Mouse (Mus musculus): Measurements from ENCODE around the gene Misp.

Misp gene

DNA sequence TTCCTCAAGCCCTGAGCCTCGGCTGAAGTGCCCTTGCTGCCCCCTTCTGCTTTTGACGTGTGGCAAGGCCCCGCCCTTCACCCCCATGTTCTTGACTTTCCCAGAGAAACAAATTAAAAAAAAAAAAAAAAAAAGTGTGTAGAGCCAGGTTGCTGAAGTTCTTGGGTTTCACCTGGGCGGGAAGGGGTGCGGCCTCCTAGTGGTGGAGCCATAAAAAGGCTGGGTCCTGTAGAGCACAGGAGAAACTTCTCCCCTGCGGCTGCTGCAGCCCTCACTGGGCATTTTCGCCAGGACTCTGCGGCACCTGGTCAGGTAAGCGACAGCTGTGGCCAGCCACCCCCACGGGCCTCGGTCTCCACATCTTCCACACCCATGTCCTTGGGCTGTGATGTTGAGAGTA is at the start of gene Misp:
Gene Misp, plus strand, starts transcription at position 208 of the 400 bp plus-strand sequence.
- DNase-seq, result no peak

DNA sequence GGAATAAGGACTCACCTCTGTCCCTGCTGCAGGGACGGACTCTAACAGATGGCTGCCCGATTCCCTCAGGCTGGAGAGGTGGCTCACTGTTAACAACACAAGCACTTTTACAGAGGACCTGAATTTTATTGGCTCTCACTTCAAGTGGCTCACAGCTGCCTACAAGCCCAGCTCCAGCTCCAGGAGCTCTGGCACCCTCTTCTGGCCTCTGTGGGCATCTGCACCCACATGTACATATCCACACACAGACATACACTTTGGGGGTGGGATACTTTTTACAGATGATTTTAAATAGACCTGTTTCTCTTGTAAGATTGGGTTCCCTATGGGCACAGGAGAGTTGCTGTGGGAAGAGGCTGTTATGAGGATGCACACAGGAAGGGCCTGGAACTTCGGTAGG is 48.5 kb upstream of the Misp start:
- no peak for DNase-seq

DNA sequence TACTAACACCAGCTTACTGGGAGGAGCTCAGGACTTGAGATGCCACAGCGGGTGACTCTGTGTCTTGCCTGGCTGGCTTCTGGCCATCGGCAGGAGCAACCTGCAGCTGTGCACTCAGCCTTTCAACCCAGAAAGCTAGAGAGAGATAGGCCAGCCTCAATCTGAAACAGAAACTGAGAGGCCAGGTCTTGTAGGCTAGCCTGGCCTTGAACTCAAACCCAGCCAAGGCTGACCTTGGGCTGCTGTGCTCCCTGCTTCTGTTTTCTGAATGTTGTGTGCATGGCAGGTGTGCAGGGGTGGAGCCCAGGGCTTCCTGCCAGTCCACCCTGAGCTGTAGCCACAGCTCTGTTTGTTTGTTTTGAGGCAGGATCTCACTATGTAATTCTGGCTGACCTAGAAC is 47.6 kb upstream of the Misp start:
- DNase-seq, result no peak

DNA sequence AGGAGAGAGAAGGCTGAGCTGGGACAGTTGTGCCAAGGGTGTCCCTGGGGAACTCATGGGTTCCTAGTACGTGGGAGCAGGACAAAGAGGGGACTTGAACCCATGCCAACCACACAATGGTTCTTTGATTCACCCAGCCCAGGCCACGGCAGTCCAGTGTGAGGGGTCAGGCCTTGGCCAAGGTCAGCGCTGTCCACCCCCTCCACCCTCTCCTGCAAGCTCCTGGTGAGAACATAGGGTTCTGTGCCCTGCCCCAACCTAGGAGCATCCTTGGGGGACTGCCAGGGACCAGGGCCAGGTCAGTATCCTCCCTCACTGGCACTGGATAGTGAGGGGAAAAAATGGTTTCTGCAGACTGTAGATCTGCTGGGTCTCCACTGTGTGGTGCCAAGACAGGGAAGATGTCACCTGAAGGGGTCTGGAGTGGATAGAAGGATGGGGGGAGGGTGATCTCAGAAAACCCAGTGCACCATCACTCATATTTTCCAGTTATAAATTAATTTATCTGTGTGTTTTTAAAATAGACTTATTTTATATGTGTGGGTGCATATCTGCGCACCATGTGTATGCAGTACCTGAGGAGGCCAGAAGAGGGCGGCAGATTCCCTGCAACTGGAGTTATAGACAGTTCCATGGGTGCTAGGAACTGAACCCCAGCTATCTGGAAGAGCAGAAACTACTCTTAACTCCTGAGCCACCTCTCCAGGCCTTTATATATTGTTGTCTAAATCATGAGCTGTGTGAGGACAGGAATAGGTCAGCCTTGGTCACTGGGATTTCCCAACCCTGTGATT is 46.1 kb upstream of the Misp start:
- DNase-seq, result no peak

DNA sequence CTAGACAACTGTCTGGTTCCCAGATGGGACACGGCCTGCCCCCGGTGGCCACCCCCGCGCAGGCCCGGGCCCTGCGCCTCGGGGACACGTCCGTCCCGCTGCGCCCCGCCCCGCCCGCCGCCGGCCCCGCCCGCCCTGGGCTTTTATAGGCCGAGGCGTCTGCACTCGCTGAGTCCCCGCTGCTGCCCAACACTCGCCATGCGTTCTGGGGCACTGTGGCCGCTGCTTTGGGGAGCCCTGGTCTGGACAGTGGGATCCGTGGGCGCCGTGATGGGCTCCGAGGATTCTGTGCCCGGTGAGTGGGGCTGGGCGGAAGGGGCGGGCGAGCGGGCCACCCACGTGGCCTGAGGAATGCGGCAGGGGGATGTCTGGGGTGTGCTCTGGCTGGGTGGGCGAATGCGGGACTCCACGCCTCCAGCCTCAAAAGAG is 43.7 kb upstream of the Misp start, which contains the start of gene Fstl3:
Gene Fstl3, plus strand, starts transcription at position 170 of the 429 bp plus-strand sequence.
- peak; percentile 96 for DNase-seq

DNA sequence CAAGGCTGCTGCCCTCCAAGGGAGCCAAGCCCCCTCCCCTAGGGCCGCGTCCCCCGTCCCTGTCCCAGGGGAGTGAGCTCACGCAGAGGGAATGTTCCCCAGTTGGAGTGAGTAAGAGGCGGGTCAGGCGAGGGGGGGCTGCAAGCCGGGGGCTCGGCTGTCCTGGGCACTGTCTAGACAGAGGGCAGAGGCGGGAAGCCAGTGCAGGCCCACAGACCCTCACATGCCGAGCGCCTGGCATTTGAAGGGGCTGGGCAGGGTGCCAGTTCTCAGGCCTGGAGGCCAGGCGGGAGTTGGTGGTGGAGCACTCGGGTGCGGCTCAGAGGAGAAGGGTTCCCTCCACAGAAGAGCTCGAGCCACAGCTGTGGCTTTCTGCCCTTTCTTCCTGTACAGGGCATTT is 42.8 kb upstream of the Misp start:
- peak; percentile 96 for DNase-seq

DNA sequence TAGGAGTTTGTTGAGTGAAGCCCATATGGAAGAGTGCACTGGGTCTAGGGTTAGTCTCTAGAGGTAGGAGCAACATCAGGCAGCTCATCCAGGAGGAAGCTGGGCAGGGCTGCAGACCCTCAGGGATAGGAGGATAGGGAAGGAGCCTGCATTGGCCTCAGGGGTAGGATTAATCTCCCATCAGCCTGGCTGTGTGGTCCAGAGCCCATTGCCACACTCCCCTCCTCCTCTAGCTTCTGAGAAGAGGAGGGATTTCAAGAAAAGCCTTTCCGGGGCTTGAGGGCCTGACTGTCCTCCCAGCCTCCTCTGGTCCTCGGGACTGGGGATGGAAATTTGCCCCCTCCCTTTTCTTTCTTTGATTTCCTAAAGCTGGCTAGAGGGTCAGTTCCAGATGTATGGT is 41.6 kb upstream of the Misp start:
- no peak for DNase-seq

DNA sequence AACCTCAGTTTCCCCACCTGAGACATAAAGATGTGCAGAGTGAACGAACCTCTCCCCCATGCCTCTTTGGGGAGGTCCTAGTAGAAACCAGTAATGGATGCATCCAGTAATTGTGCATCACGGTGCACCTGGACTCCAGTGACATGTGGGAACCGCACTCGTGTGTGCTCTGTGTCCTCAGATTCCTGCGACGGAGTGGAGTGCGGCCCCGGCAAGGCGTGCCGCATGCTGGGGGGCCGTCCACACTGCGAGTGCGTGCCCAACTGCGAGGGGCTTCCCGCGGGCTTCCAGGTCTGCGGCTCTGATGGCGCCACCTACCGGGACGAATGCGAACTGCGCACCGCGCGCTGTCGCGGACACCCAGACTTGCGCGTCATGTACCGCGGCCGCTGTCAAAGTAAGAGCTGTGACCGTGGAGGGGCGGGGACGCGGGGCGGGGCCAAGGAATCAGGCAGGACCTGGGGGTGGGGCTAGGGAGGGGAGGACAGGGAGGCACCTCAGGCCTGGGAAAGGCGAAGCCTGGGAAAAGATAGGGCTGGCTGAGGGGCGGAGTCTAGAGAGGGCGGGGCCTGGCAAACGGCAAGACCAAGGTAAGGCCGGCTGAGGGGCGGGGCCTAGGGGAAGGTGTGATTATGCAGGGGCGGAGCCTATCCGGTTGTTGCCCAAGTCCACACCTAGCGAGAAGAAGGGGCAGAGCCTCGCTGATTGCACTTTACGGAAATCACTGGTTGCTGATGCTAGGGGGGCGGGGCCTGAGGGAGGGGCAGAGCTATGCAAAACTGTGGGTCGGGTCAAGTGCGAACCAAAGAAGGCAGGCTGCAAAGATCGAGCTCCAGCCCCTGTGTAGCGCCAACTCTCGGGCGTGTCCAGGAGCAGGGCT is 40.8 kb upstream of the Misp start:
- DNase-seq, result peak; percentile 99

DNA sequence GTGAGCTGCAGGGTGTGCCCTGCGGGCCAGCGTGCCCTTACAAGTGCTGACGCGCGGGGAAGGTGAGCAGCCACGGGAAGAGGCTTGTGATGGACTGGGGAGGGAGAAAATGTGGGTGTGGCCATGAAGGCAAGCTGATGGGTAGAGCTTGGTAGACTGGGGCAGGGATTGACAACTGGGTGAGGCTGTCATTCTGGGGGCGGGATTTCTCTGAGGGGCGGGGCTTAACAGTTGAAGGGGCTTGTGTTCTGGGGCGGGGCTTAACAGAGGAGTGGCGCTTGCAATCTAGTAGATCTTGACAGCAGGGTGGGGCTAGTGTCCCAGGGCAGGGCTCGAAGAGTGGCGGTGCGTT is 40.1 kb upstream of the Misp start:
- no peak for DNase-seq

DNA sequence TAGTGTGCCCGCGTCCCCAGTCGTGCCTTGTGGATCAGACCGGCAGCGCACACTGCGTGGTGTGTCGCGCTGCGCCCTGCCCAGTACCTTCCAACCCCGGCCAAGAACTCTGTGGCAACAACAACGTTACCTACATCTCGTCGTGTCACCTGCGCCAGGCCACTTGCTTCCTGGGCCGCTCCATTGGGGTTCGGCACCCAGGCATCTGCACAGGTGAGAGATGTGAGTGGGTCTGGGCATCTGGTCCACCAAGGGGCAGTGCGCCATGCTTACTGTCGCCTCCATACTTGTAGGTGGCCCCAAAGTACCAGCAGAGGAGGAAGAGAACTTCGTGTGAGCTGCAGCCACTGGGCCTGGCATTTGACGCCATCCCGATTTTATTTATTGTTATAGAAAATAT is 39.6 kb upstream of the Misp start:
- DNase-seq, result no peak

DNA sequence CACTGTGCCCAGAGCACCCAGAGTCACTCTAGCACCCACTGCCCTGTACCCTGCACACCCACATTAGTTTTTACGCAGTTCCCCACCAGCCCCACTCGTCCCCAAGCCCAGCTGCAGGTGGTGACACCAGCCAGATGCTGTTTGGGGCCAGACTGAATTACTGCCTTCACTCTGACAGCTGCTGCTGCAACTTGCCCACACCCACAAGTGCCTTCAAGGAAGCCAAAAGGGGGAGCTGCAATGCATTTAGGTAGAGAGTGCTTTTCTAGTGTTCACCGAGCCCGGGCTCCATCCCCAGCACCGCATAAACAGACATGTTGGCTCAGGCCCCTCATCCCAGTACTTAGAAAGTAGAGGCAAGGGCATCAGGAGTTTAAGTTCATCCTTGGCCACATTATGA is 38.8 kb upstream of the Misp start:
- DNase-seq, result no peak

DNA sequence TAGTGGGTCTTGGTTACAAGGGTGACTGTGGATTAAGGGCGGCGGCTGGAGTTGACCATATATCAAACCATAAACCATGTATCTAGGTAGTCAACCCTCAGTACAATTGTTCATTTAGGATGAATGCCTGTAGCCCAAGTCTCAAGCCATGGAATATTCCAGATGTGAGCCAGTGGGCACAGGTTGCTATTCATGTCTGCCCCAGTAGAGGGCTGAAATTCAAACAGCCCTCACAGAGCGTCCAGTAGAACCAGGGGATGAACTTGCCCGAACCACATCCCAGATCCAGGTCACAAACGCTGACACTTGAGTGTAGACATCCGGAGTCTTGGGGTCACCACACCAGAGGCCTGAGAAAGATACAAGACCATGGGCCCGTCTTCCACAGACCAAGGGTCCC is 37.7 kb upstream of the Misp start:
- DNase-seq, result no peak

DNA sequence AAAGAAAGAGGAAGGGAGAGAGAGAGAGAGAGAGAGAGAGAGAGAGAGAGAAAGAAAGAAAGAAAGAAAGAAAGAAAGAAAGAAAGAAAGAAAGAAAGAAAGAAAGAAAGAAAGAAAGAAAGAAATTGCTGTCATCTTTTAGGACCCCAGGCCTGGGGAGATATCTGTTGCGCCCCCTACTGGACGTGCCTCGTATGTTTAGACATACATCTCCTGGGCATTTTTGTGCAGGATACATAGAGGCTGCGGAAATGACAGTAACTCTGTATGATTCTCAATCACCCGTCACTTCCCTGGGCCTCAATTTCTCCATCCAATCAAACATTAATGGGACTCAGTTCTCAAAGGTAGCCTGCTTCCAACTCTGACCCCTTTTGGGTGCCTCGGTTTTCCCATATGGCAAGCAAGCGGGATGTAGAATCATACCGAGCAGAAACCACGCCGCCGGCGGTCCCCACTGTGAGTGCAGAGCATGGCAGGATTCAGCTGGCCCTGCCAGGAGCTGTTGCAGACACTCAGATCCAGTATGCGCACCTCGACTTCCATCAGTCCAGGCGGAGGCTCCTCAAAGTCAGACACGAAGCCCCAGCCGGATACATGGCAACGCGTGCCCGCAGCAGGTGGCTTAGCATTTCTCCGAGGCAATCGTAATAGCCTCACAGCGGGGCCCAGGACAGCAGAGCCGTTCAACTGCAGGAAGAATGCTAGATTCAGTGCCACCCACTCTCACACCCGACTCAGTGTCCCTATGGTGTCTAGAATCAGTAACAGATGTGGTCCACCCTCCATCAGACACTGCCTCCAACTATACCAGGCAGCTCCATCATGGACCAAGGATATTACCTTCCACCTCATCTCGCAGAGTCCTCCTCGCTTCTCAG is 36.6 kb upstream of the Misp start:
- peak; percentile 86 for DNase-seq

DNA sequence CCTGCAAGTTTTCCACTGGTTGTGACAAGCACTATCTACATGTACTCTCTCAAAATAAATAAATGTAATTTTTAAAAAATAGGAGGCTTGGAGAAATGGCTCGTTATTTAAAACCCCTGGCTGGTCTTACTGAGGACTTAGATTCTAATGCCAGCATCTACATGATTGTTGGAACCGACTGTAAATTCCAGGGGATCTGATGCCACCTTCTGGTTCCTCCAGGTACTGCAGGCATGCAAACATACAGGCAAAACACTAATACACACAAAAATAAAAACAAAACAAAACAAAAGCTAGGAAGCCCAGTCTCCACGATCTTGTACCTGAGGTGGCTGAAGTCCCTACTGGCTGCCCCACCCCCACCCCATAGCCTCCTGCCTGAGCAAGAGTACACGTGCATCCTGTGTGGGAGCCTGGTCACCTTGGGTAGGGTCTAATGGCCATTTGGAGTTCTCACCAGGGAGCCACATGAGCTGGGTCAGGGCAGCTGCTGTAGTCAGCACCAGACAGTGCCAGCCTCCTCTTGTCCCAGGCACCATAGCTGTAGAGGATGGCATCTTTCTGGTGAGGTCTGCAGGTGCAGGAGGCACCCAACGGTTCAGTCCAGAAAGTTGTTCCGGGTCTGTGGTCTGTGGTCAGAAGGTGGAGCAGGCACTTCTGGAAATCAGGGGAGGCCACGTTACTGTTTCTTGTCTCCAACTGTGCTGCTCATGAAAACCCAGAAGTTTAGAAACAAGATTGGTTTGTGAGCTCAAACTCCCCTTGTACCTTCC is 32.2 kb upstream of the Misp start:
- peak; percentile 92 for DNase-seq

DNA sequence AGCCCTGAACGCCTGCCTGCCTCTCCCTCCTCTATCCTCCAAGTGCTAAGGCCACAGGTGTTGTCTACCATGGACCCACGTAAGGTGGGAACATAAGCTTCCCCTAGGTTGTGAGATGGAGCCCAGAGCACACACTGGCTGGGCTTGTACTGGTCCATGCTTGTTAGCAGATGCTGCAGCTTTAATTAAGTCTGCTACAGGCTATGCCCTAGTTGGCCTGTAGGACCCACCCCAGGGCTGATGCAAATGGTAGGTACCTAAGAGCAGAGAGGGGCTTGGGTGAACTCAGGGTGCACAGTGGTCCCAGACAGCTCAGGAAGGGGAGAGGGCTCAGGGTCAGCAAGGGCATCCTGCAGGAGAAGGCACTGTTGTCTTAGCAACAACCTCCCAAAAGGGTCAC is 31.2 kb upstream of the Misp start:
- DNase-seq, result peak; percentile 91

DNA sequence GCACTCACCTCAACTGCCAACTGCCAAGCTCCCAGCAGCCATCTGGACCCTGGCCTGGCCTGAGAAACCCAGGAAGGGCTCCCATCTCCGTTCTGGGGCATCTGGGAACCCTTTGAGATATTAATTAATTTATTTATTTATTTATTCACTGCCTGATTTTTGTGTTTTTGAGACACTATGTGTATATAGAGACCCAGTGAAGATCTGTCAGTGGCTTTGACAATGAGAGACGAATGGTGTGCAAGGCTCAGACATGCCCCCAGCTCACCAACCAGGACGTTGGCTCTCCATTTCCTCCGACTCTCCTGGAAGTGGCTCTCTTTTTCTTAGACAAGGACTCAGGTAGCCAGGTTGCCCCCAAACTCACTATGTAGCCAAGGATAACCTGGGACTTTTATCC is 29.9 kb upstream of the Misp start, which contains the start of gene Prss57:
Gene Prss57, minus strand, starts transcription at position 101 of the 400 bp plus-strand sequence.
- peak; percentile 83 for DNase-seq

DNA sequence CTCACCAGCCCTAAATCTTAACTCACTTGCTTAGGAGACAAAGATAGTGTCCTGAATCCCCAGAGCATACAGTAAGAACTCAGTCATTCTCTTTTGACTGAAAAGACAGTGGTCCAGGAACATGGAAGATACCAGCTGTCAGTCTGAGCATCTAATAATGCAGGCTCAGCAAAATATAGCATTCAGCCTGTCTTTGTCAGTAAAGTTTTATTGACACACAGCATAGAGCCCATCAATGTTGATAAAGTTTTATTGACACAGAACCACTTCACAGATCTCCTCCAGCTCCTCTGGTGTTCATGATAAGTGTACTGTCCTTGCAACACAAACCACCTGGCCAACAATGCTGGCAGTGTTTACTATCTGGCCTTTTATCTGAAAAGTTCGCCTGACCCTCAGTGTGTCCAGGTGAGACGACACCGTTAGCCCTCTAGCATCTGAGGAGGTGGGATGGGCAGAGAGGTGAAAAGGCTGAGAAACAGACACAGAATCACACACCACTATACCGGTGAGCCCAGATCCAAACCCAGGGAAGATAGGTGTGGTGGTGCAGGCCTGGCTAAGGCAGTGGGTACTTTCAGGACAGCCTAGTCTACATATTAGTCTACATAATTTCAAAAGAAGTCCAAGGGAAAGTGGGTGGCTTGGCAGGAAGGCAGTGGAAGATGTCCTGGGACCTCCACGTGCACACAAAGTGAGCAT is 28.3 kb upstream of the Misp start:
- peak; percentile 92 for DNase-seq

DNA sequence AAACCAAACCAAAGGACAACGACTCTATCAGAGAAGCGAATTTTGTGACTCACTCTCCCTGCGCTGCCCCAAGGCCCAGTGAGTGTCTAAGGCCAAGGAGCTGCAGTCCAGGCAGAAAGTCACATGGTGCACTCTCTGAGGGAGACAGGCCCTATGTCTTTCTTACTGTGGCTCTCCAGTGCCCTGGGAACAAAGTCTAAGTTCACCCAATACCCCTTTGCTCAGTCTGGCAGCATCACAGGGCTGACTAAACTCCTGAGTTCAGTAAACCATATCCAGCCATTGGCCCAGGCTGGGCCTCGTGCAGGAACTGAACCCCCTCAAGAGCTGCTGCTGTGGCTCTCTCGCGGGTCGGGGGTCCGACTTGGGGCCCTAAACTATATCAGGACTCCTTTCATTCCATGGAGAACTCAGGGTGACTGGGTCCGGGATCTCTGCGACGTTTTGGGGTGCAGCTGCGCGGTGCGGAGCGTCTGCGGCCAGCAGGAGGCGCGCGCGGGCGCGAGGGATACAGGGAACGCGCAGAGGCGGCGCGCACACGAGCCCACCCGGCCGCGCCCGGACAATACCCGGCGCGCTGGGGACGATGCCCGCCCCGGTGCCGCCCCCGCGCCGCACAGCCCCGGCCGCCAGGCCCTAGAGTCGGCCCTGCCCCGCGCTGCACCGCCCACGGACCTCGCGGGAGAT is 27.6 kb upstream of the Misp start, which contains the start of gene Palm:
Gene Palm, plus strand, starts transcription at position 522 of the 687 bp plus-strand sequence.
- DNase-seq, result peak; percentile 99

DNA sequence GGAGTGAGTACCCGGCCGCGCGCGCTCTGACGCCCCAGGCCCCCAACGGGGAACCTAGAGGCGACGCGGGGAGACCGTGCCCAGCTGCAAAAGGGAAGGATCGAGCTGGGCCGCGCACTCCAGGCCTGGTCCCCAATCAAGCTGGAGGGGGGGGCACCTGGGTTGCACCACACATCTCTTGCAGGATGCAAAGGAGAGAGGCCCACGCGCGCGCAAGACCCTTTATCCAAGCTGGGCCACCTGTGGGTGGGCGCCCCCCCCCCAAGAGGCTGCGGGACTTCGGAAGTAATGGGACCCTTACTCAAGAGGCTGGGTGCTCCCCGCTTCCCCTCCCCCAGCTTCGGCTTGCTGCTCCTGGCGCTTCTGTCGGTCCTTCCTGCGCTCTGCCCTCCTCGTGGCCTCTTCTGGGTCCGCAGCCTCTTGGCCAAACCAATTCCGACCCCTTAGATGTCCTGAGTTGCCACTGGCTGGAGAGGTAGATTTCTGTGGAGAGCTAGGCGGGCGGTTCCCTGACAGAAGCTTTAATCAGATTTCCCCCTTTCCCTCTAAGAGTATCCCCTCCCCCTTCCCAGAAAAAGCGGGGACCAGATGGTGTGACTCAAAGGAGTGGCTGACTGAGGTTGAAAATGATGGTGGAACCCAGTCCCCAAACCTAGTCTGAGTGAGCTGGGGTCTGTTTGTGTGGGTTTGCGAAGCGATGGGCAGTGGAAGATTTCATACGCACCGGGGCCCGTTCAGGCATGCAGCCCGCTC is 26.9 kb upstream of the Misp start:
- no peak for DNase-seq

DNA sequence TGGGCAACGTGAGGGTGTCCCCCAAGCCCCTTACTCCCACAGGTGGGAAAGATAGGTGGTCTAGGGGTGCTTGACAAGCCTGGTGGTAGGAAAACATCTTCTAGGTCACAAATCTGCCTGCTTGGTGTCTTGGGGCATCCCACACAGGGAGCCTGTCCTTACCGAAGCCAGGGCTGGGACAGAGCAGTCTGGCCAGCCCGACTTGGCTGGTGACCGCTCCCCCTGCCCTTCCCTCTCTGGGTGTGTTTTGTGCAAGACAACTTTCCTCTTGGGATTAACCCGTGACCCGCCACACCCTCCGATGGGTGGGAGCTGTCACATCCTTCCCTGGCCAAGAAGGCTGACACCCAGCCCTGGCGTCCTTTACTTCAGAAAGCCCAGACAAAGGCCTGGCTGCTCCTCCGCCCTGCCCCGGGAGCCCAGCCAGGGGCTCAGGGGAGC is 26.3 kb upstream of the Misp start:
- DNase-seq, result peak; percentile 100
